Mouse (Mus musculus) megakaryocyte, embryonic 14.5 days (primary cell): ENCODE data around the gene Slc11a1. TPM values are rescaled to one million over a fixed set of nuclear protein-coding genes. Genes with fewer than 3 reads are reported as not detected.
"Not testable (repeated sequence)": the region's sequence is repeated elsewhere in the genome, so short reads cannot be mapped to it uniquely, and the experiment has no call there.

Experiments
- H3K27me3 ChIP-seq: replicated peaks from 2 replicates; pipeline ENCODE3; 2012; ENCODE audit warnings: inconsistent platforms
- H3K36me3 ChIP-seq: replicated peaks from 2 replicates; pipeline ENCODE3; 2012; ENCODE audit warnings: low read length, inconsistent platforms, mixed read lengths
- H3K4me1 ChIP-seq: 2 replicates; pipeline ENCODE4 v1.6.1; 2012; ENCODE audit warnings: inconsistent platforms
- H3K4me3 ChIP-seq: replicated peaks from 2 replicates; pipeline ENCODE3; 2012; ENCODE audit warnings: moderate library complexity, mild to moderate bottlenecking, inconsistent platforms
- H3K9me3 ChIP-seq: 2 replicates; pipeline ENCODE4 v1.6.1; 2012; ENCODE audit warnings: inconsistent platforms
- FLI1 ChIP-seq: IDR thresholded peaks from 2 replicates; pipeline ENCODE4 v1.6.1; 2012; ENCODE audit warnings: low read length, inconsistent platforms, mixed read lengths
- GATA1 ChIP-seq: IDR thresholded peaks from 3 replicates; pipeline ENCODE4 v1.6.1; 2012; ENCODE audit warnings: mixed read lengths, low read length, inconsistent platforms, borderline replicate concordance
- polyA plus RNA-seq: library from polyadenylated mRNA; stranded (reverse); fragments of >175 nt; gene quantifications from 2 replicates; pipeline ENCODE4 v1.2.3, GENCODE M21; 2012; ENCODE audit warnings: low replicate concordance; ENCODE audit not compliant: insufficient read depth

Slc11a1 gene
- 6.3 and 57.9 TPM in 2 replicates for polyA plus RNA-seq

DNA sequence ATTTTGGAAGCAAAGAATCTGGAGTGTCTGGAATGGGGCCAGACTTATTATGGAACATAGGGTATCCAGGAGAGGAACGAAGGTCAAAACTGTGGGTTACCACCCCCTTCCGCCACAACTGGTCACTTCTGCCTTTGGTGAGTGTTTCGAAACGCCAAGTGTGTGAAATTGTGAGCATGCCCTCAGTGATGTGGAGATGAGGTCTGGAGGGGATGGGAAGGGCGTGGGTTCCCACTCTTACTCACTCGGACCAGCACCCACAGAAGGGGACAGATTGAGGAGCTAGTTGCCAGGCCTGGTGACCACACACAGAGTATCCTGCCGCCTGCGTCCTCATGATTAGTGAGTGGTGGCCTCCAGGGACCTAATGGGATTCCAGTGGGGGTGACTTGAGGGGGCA lies at the start of gene Slc11a1:
Slc11a1 (plus strand) TSS at position 216 of the 400 bp plus-strand sequence.
- TF ChIP-seq FLI1 (no peak), GATA1 (no peak)
- Histone ChIP-seq H3K4me1 (peaks cover 68% of the 10 kb centered on the region), H3K36me3 (no peaks in the 10 kb centered on the region), H3K4me3 (peak within 1 kb of the TSS; percentile 69), H3K27me3 (peaks cover 36% of the 10 kb centered on the region), H3K9me3 (no peaks in the 10 kb centered on the region)

DNA sequence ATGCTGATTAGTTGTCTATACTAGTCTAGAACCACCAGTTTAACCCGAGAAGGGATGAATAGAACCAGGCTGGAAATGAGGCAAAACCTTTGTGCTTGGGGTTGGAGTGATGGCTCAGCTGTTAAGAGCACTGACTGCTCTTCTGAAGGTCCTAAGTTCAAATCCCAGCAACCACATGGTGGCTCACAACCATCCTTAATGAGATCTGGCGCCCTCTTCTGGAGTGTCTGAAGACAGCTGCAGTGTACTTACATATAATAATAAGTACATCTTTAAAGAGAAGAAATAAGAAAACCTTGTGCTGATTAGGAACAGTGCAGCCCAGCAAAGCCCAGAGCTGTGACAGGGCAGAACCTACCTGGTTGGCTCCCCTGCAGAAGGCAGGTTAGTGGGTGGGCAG lies 48.1 kb upstream of the Slc11a1 start:
- H3K4me1 ChIP-seq, result peaks cover 36% of the 10 kb centered on the region
- not testable (repeated sequence) for H3K4me3 ChIP-seq, H3K36me3 ChIP-seq, H3K9me3 ChIP-seq, H3K27me3 ChIP-seq

DNA sequence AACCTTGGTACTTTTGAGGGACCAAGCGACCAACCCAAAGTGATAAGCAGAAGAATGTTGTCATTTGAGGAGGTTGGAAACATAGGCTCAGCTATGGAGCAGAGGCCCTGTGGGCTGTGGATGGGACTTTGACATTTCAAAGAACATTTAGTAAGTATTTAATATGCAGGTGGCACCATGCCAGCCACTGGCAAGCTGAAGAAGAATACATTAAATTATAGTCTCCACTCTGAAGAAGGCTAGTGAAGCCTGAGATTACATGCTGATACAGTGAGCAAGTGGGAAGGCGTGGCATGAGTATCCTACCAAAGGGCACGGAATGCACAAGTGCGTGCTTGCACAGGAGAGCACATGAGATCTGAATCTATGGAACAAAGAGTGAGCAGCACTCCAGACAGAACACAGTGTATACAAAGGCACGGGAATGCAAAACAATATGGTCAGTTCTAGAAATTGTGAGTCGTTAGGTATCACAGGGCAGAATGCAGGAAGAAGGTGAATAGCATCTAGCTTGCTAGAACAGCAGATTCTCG lies 45.0 kb upstream of the Slc11a1 start:
- Histone ChIP-seq H3K9me3 (peaks cover 10% of the 10 kb centered on the region), H3K36me3 (peaks cover 10% of the 10 kb centered on the region), H3K4me1 (peaks cover 49% of the 10 kb centered on the region), H3K4me3 (no peak overlapping the region), H3K27me3 (peaks cover 10% of the 10 kb centered on the region)
- TF ChIP-seq GATA1 (no peak), FLI1 (no peak)

DNA sequence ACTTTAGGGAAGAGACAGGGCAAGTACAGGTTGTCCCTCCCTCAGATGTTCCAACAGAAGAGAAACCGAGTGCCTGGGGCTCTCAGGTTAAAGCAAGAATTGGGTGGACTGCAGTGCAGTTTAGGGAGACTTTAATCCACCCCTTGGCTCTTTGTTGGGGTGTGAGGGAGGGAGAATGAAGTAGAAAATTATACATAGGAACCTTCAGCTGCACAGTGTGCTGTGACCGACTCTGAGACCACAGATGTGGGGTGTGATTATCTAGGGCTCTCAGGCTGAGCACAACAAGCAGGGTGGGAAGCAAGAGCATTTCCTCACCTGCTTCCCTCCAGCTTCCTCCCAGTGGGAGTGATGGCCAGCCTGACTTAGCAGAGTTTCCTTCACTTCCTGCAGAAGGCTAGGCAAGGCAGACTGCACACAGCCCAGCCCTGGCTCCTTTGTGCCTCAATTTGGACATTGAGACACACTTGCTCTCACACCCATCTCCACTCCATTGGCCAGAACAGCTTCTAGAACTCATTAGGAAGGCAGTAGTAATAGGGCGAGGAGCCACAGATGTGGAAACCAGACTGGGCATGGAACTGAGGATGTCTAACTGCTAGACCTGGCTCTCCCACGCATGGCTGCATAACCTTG lies 43.8 kb upstream of the Slc11a1 start:
- H3K9me3 ChIP-seq, result peaks cover 10% of the 10 kb centered on the region
- H3K4me1 ChIP-seq, result peaks cover 51% of the 10 kb centered on the region
- TF ChIP-seq GATA1 (no peak), FLI1 (no peak)
- H3K36me3 ChIP-seq, result peaks cover 10% of the 10 kb centered on the region
- H3K4me3 ChIP-seq, result peak overlapping the region; percentile 62
- peaks cover 21% of the 10 kb centered on the region for H3K27me3 ChIP-seq

DNA sequence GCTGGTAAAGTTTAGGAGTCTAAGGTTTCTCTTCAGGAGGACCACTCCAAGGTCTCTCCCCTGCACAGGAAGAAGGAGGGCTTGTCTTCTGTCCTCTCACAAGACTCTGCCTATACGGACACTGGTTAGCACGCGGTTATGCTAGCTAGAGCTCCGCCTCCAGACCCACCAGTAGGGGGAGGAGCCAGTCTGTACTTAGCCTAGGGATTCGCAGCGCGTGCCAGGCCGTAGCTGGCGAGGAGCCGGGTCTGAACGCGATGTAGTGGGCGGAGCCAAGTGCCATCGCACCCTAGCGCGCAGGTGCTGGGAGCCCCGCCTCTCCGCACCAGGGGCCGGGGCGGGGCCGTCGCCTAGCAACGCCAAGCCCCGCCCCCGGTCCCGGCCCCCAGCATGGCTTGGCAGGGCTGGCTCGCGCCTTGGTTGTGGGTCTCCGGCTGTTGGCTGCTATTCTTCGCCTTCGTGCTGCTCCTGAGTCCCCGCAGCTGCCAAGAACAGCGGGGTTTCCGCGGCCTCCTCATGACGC lies 42.7 kb upstream of the Slc11a1 start:
- Histone ChIP-seq H3K36me3 (peaks cover 10% of the 10 kb centered on the region), H3K4me1 (peaks cover 49% of the 10 kb centered on the region), H3K27me3 (peaks cover 28% of the 10 kb centered on the region), H3K4me3 (peak overlapping the region; percentile 90), H3K9me3 (peaks cover 12% of the 10 kb centered on the region)
- TF ChIP-seq FLI1 (no peak), GATA1 (no peak)

DNA sequence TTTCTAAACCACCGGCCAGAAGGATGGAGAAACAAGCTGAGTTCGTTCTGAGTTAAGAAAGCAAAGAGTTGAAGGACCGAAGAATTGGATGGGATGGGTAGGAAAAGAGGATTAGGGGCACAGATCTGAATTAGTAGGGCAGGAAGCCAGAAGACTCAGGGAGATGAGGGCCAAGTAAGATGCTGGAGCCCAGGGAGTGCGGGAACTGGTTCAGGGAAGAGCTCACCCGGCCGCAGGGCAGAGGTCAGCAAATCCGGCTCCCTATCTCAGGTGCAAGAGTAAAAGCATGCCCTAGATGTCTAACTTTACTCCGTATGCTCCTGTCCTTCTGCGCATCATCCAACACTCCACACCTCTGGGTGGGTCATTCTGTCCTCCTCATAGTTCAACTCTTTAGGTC lies 42.1 kb upstream of the Slc11a1 start:
- Histone ChIP-seq H3K4me1 (peaks cover 51% of the 10 kb centered on the region), H3K27me3 (peaks cover 29% of the 10 kb centered on the region), H3K9me3 (peaks cover 12% of the 10 kb centered on the region), H3K4me3 (peak overlapping the region; percentile 90), H3K36me3 (peaks cover 10% of the 10 kb centered on the region)
- TF ChIP-seq FLI1 (no peak), GATA1 (no peak)

DNA sequence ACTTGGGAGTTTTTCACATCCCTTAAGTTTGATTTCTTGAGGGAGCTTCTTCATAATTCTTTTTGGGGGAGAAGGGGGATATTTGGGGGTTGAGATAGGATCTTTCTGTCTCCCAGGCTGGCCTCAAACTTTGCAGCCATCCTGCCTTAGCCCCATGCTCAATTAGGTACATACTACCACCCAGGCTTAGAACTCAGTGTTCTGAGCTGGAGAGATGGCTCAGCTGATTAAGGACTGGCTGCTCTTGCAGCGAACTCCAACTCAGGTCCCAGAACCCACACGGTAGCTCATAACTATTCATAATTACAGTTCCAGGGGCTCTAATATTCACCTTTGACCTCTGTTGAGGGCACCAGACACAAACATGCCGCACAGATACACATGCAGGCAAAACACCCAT lies 40.4 kb upstream of the Slc11a1 start:
- H3K9me3 ChIP-seq, result 0 out of 2 replicates have a peak, but pooled peaks cover 3% of the 10 kb centered on the region
- no peak for TF ChIP-seq GATA1
- no peak for TF ChIP-seq FLI1
- no peak overlapping the region for H3K4me3 ChIP-seq
- peaks cover 43% of the 10 kb centered on the region for H3K27me3 ChIP-seq
- no peaks in the 10 kb centered on the region for H3K36me3 ChIP-seq
- H3K4me1 ChIP-seq, result peaks cover 68% of the 10 kb centered on the region

DNA sequence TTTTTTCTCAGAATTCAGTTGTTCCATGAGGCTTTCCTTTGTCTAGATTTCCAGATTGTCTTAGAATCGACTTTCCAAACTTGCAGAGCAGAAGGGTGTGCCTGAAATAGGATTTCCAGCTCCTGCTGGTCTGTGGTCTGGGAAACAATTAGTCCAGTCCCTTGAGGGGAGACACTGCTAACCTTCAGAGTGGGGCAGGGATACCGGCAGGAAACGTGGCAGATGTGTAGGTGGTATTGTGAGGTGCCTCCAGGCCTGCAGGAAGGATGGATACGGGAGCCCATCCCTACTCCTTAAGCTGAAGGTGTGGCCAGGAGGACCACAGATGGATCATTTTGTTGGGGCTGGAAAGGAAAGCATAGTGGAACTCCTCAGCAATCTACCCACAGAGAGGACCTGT lies 40.0 kb upstream of the Slc11a1 start:
- 0 out of 2 replicates have a peak, but pooled peaks cover 3% of the 10 kb centered on the region for H3K9me3 ChIP-seq
- no peak for TF ChIP-seq FLI1
- TF ChIP-seq GATA1, result no peak
- no peak overlapping the region for H3K4me3 ChIP-seq
- peaks cover 46% of the 10 kb centered on the region for H3K27me3 ChIP-seq
- no peaks in the 10 kb centered on the region for H3K36me3 ChIP-seq
- peaks cover 70% of the 10 kb centered on the region for H3K4me1 ChIP-seq

DNA sequence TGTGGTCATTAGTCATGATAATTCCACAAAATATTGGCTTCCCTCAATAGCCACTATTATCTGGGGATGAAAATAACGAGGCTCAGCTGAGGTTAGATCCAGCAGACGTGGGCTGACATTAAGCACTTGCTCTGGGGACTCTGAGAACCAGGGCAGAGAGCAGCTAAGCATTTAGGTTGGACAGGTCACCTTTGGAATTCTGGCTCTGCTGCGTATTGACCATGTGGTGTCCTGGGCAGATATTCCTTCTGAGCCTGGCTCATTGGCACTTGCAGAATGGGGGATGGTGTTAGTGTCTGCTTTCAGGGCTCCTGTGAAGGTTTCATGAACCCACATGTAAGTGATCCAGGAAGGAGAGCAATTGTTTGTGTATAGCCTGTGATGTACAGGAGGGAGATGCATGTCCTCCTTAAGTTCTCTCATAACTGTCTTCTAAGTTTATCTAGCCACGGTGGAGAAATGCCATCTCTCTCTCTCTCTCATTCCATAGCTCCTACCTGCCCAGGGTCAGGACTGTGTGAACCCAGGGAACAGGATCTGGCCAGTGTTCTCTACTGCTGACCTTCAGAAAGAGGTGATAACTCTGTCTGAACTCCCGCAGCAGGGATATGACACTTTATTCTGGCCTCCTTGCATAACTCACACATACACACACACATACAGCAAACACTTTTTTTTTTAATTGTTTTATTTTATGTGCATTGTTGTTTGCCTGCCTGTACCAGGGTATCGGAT lies 39.4 kb upstream of the Slc11a1 start:
- Histone ChIP-seq H3K4me3 (no peak overlapping the region), H3K9me3 (peaks cover 8% of the 10 kb centered on the region; the same call in 1 of the 2 replicates), H3K36me3 (no peaks in the 10 kb centered on the region), H3K27me3 (peaks cover 50% of the 10 kb centered on the region), H3K4me1 (peaks cover 70% of the 10 kb centered on the region)
- no peak for TF ChIP-seq FLI1
- TF ChIP-seq GATA1, result no peak

DNA sequence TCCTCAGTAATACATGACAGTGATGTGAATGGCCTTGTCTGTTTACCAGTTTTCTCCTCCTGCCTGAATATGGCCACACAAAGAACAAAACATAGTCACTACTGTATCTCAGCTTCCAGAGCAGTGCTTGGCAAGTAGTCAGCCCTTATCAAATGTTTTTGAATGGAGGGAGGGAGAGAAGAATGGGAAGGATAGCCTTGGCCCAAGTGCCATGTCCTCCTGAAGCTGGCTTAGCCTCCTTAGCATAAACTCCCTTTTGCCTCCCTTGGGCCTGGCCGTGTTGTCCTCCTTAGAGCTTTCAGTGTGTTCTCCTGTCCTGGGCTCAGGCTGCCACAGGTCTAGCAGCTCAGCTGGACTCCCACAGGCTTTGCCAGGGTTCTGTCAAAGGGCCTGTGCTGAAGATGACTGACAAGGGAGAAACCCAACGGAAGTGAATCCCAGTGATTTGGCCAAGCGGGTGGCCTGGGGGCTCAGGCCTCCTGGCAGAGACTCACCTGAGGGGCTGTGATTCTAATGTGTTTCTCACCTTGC lies 37.7 kb upstream of the Slc11a1 start:
- peaks cover 8% of the 10 kb centered on the region; the same call in 1 of the 2 replicates for H3K9me3 ChIP-seq
- H3K4me1 ChIP-seq, result peaks cover 61% of the 10 kb centered on the region
- no peak overlapping the region for H3K4me3 ChIP-seq
- no peaks in the 10 kb centered on the region for H3K36me3 ChIP-seq
- TF ChIP-seq FLI1 (no peak), GATA1 (no peak)
- peaks cover 53% of the 10 kb centered on the region for H3K27me3 ChIP-seq
